Mouse (Mus musculus) layer of hippocampus, adult 9-11 months (tissue): ENCODE measurements around the gene Slfn2.
A peak's percentile ranks its signal among the peaks of the same experiment; 100 is the strongest.

ENCODE experiments used
- DNase-seq: peaks from one replicate; pipeline ENCODE4 v3.0.0; 2022

Gene Slfn2

GRCm38 (mm10) chr11:83077714-83078422, 13.0 kb downstream of the Slfn2 start:
- DNase-seq: peak; percentile 77

DNA sequence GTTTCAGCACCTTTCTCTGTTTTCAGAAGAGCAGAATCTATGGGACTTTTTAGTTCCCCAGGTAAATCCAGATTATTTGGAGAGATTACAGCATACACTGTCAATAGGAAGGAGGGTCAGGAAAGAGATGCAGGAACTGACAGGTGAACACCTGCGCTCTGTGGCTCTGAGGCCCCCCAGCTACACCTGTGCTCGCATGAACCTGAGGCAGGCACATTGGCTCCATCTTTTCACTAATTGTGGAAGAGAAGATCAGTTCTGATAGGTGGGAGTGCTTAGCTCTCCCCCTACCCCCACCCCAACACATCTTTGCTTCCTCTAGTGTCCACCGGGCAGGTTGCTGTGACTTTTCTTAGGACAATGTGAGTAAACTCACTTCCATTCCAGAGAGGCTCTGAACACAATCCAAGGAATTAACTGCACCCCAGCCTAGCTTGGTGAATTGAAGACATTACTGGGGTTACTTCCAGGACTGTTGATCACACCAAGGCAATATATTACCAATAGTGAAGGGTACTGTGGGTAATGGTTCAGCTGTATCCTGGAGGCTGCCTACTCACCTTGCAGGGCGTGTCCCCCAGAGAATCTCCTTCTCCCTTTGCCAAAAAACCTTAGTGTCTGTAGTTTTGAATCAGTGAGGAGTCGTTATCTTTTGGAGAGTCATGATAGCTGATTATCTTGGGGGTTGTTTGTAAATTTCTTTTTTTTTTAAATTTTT, 13.7 kb downstream of the Slfn2 start:
- DNase-seq: no peak

GRCm38 (mm10) chr11:83079487-83080199, 14.7 kb downstream of the Slfn2 start:
- no peak for DNase-seq

DNA sequence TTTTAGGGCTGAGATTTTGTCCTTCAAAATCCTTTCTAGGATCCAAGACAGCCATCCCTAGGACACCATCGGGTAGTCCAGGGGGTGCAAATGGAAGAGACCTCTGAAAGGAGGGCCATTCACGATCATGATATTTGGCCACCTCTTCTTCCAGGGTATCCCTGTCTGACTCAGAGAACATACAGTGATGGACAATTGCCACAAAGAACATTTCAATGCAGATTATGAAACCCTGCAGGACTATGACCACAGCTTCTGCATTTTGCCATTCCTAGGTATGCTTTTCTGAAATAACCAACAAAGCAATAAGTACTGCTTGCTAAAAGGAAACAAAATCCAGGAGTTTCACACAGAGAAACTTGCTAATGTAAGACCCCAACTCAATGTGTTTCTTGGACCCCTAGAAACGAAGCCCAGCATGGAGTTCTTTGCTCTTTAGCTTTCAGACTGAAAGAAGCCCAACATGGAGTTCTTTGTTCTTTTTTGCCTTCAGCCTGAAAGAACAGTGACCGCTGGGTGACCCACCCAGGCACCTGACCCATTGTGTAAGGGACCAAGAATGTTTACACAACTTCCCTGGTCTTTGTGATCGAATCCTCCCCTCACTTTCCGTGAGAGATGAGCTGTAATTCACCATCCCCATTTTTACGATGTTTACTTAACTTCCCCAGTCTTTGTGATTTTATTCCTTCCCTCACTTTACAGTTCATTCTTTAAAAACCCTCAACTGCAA, 18.0 kb downstream of the Slfn2 start:
- DNase-seq: no peak

DNA sequence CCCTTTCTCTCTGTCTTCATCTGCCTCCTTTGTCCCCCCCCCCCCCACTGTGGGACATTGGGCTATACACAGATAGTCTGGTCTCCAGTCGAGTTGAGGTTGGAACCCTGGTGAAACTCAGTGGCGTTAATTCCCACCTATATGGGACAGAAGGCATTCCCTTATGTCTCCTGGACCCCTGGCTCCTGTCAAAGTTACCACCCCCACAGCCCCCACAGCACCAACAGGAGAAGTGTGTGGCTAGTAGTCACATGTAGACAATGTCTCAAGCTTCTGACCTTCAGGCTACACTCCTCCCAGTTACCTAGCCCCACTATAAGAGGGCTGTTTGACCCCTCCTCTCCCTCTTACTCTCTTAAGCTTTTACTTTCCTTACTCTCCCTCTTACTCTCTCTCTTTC, 19.2 kb downstream of the Slfn2 start:
- no peak for DNase-seq

DNA sequence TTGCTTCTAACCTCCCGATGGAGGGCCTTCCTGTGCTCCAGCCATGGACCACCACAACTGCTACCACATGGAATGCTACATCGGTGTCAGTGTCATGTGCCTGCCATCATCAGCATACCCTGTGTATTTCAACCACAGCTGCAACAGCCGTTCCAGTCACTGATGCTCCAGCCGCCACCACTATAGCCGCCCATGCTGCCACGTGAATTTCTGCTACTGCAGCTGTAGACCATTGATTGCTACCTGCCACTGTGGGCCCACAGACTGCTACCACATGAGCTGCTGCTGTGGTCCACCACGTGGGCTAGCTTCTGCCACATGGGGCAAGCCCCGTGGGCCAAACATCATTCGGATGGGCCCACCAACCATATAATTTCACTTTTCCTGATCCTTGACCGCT, 19.8 kb downstream of the Slfn2 start:
- DNase-seq: no peak

DNA sequence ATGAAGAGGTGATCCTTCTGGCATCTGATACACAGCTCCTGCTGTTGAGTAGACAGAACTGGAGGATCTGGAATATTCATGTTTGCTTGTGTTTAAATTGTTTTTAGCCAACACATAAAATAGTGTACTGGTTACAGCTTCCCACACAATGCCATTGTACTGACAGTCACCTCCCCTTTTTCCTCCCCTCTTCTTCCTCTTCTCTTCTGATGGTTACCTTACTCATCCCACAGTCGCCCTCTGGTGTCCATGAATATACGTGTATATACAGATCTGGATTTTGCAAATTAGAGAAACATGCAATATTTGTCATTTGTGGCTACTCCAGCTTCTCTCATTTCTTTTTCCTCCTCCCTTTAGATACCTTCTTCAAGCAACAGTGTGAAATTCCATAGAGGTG, 50.2 kb downstream of the Slfn2 start:
- DNase-seq: peak; percentile 25

DNA sequence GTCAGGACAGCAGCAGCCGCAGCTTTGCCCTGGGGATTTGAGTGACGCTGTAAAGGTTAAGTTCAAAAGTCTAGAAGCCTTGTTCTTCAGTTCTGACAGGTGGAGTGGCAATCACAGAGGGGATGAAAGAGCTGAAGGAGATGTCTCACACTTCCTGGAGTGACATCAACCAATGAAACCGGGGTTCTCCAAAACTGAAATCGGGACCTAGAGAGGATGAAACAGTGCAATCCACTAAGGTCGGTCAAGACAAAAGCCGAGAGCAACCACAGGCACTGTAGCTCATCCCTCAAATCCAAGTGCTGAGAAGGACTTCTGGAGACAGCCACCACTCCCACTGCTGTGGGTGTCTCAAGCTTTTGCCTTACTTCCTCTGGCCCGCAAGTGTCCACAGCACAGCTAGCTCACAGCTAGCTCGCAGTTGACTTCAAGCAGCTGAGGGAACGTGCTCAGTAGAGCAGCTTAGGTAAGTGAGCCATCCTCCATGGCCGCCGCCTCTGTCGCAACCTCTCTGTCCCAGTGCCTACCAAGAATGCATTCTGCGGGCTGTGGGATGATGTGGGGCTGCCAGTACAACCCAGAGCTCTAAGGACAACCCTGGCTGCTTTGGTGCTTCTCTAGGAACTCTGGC, 51.8 kb downstream of the Slfn2 start, which contains the start of gene Slfn1:
Slfn1 (plus strand) TSS at position 253 of the 631 bp plus-strand sequence.
- no peak for DNase-seq

GRCm38 (mm10) chr11:83118056-83118455, 53.1 kb downstream of the Slfn2 start:
- DNase-seq: no peak
